26 mouse cellular contexts compared by ENCODE assay signal in genomic region chr1:58710043-58710442, GRCm38 (mm10). TPM values are rescaled to one million over a fixed set of nuclear protein-coding genes. Genes with fewer than 3 reads are reported as not detected.
A peak's percentile ranks its signal among the peaks of the same experiment; 100 is the strongest.
DNase-seq lines count a peak whose midpoint lies in the region; ATAC-seq and TF ChIP-seq lines count a peak whose summit lies in the region.
"Not testable (repeated sequence)": the region's sequence is repeated elsewhere in the genome, so short reads cannot be mapped to it uniquely, and the experiment has no call there.
"Had no signal": no experiment of that assay in that cellular context is flagged by ENCODE, and none has a peak within 500 bp of the region (broad histone marks: within the 10 kb centered on the region; RNA-seq: fewer than 3 reads in every experiment).

No protein-coding gene starts in this region.

- WGBS in embryonic facial prominence, embryonic 15.5 days = 95% methylated on average over 1 of the region's 1 CpGs
- WGBS in heart, adult 2 months = 91% methylated on average over 1 of the region's 1 CpGs
- WGBS in heart, postnatal 0 days = 87% methylated on average over 1 of the region's 1 CpGs
- WGBS in kidney, postnatal 0 days = 94% methylated on average over 1 of the region's 1 CpGs
- WGBS in liver, postnatal 0 days (ENCODE audit: insufficient replicate concordance) = 93% methylated on average over 1 of the region's 1 CpGs
- WGBS in midbrain, postnatal 0 days = 96% methylated on average over 1 of the region's 1 CpGs

- H3K4me1 ChIP-seq in MEL (ENCODE audit: control insufficient read depth in 1 of 2, insufficient read depth in 2 of 2, low read length in 2 of 2); embryonic facial prominence, embryonic 15.5 days; heart, adult 2 months (ENCODE audit: control insufficient read depth, insufficient read depth, low read length); heart, postnatal 0 days (ENCODE audit: control insufficient read depth, insufficient read depth); kidney, postnatal 0 days (replicated peaks; ENCODE audit: insufficient read depth, low read length); liver, postnatal 0 days (ENCODE audit: insufficient read depth); midbrain, postnatal 0 days (ENCODE audit: insufficient read depth, low read length): not testable (repeated sequence)

- H3K9me3 ChIP-seq in MEL (replicated peaks; ENCODE audit: insufficient read depth, low read length); embryonic facial prominence, embryonic 15.5 days (replicated peaks); heart, postnatal 0 days (replicated peaks; ENCODE audit: control insufficient read depth, low read length); kidney, postnatal 0 days (replicated peaks; ENCODE audit: low read length); liver, postnatal 0 days (ENCODE audit: low read length); midbrain, postnatal 0 days (ENCODE audit: low read length): not testable (repeated sequence)

- not testable (repeated sequence) for H3K4me2 ChIP-seq in embryonic facial prominence, embryonic 15.5 days (replicated peaks); heart, postnatal 0 days (ENCODE audit: low read depth, low read length); kidney, postnatal 0 days (ENCODE audit: low read length); liver, postnatal 0 days (ENCODE audit: low read depth, low read length); midbrain, postnatal 0 days (ENCODE audit: low read depth, low read length, poor library complexity, severe bottlenecking)

- TF ChIP-seq RAD21 in MEL (IDR thresholded peaks at IDR 0.05; ENCODE audit: low read depth, low read length) = not testable (repeated sequence)

- H3K27me3 ChIP-seq in MEL (ENCODE audit: control insufficient read depth in 1 of 2, insufficient read depth in 2 of 2, low read length in 2 of 2); embryonic facial prominence, embryonic 15.5 days; heart, adult 2 months (ENCODE audit: control insufficient read depth, insufficient read depth, low read length); heart, postnatal 0 days (ENCODE audit: control insufficient read depth, insufficient read depth, low read length); kidney, postnatal 0 days (ENCODE audit: insufficient read depth, low read length); liver, postnatal 0 days (ENCODE audit: insufficient read depth, low read length); midbrain, postnatal 0 days (ENCODE audit: insufficient read depth, low read length): not testable (repeated sequence)

- intact Hi-C loops in heart, adult 2 months (cut with DNase I) = loop anchor here (5.0 kb wide), 2 partner anchors 123 to 262 kb away; partner anchors contain the start of genes Fam126b, Ndufb3, Stradb and Trak2

- not testable (repeated sequence) for DNase-seq in MEL (ENCODE audit: low read depth, low spot score); heart, adult 2 months; heart, postnatal 0 days (ENCODE audit: low spot score); kidney, postnatal 0 days (ENCODE audit: low spot score); liver, postnatal 0 days; midbrain, postnatal 0 days (ENCODE audit: low spot score)

- peak in 1 of 3 experiments; percentile 29; a peak in 1 of 6 replicates for TF ChIP-seq CTCF in MEL (IDR thresholded peaks at IDR 0.05 in 2 of 3, conservative IDR thresholded peaks at IDR 0.05 in 1 of 3; ENCODE audit: control insufficient read depth in 1 of 3, insufficient read depth in 1 of 3, low read depth in 2 of 3, low read length in 3 of 3, poor library complexity in 1 of 3, severe bottlenecking in 1 of 3)
- peak; percentile 34 for TF ChIP-seq CTCF in heart, adult 2 months (IDR thresholded peaks at IDR 0.05)
- TF ChIP-seq CTCF in heart, postnatal 0 days (IDR thresholded peaks at IDR 0.05; ENCODE audit: low read depth); liver, postnatal 0 days (IDR thresholded peaks at IDR 0.05; ENCODE audit: low read depth): not testable (repeated sequence)
- peak; percentile 24; the same call in 1 of the 2 replicates for TF ChIP-seq CTCF in kidney, postnatal 0 days (IDR thresholded peaks at IDR 0.05; ENCODE audit: low read depth)
- 0 out of 2 replicates have a peak, but pooled peaks have one; percentile 11 for TF ChIP-seq CTCF in midbrain, postnatal 0 days (IDR thresholded peaks at IDR 0.05)

- peaks cover 0 to 14% of the 10 kb centered on the region in 2 experiments; a peak in 3 of 4 replicates for H3K36me3 ChIP-seq in MEL (ENCODE audit: control insufficient read depth in 1 of 2, insufficient read depth in 2 of 2, low read length in 2 of 2)
- H3K36me3 ChIP-seq in embryonic facial prominence, embryonic 15.5 days; heart, postnatal 0 days (replicated peaks; ENCODE audit: control insufficient read depth, insufficient read depth, low read length); kidney, postnatal 0 days (ENCODE audit: insufficient read depth, low read length); liver, postnatal 0 days (replicated peaks; ENCODE audit: insufficient read depth, low read length); midbrain, postnatal 0 days (ENCODE audit: insufficient read depth, low read length): not testable (repeated sequence)
- peaks cover 16% of the 10 kb centered on the region for H3K36me3 ChIP-seq in heart, adult 2 months (ENCODE audit: control insufficient read depth, insufficient read depth, low read length)

- ATAC-seq in embryonic facial prominence, embryonic 15.5 days (ENCODE audit: insufficient number of reproducible peaks, low FRiP score, low TSS enrichment, low read depth); heart, postnatal 0 days (ENCODE audit: insufficient read depth, low read depth); kidney, postnatal 0 days (replicated peaks; ENCODE audit: low FRiP score, low read depth); liver, postnatal 0 days; midbrain, postnatal 0 days (ENCODE audit: low FRiP score): not testable (repeated sequence)

- peaks cover 22% of the 10 kb centered on the region for H3K79me2 ChIP-seq in MEL (ENCODE audit: control insufficient read depth, insufficient read depth, low read length, poor library complexity)
- not testable (repeated sequence) for H3K79me2 ChIP-seq in heart, adult 2 months (replicated peaks; ENCODE audit: control insufficient read depth, insufficient read depth, low read length)

- H3K4me3 ChIP-seq in MEL (ENCODE audit: control insufficient read depth in 1 of 2, insufficient read depth in 1 of 2, low read depth in 2 of 2, low read length in 2 of 2) = peak overlapping the region in 1 of 2 experiments; percentile 95; a peak in 1 of 4 replicates
- not testable (repeated sequence) for H3K4me3 ChIP-seq in embryonic facial prominence, embryonic 15.5 days (replicated peaks); heart, adult 2 months; heart, postnatal 0 days (ENCODE audit: low read depth, low read length); kidney, postnatal 0 days (replicated peaks; ENCODE audit: low read depth, low read length); liver, postnatal 0 days (ENCODE audit: low read depth, low read length); midbrain, postnatal 0 days (ENCODE audit: low read depth, low read length)

- TF ChIP-seq POLR2A in MEL (IDR thresholded peaks at IDR 0.05; ENCODE audit: control insufficient read depth in 1 of 2, insufficient read depth in 1 of 2, low read depth in 1 of 2, low read length in 2 of 2, poor library complexity in 1 of 2); heart, adult 2 months (IDR thresholded peaks at IDR 0.05; ENCODE audit: insufficient read depth, low read depth, low read length): not testable (repeated sequence)

- TF ChIP-seq EP300 in MEL (IDR thresholded peaks at IDR 0.05; ENCODE audit: low read depth in 1 of 2, low read length in 2 of 2); heart, adult 2 months (IDR thresholded peaks at IDR 0.05; ENCODE audit: insufficient read depth, low read depth, low read length); heart, postnatal 0 days (IDR thresholded peaks at IDR 0.05; ENCODE audit: low read depth); liver, postnatal 0 days (IDR thresholded peaks at IDR 0.05; ENCODE audit: low read depth): not testable (repeated sequence)

- H3K27ac ChIP-seq in MEL (ENCODE audit: control insufficient read depth, low read depth, low read length); midbrain, postnatal 0 days (ENCODE audit: low read depth, low read length): not testable (repeated sequence)
- 0 out of 2 replicates have a peak overlapping the region, but pooled peaks have one; percentile 99 for H3K27ac ChIP-seq in embryonic facial prominence, embryonic 15.5 days (replicated peaks)
- peak overlapping the region; percentile 96 for H3K27ac ChIP-seq in heart, adult 2 months
- peak overlapping the region; percentile 100; the same call in 1 of the 2 replicates for H3K27ac ChIP-seq in heart, postnatal 0 days (ENCODE audit: low read depth)
- H3K27ac ChIP-seq in kidney, postnatal 0 days = peak overlapping the region; percentile 100; the same call in 1 of the 2 replicates
- peak overlapping the region; percentile 60; the same call in 1 of the 2 replicates for H3K27ac ChIP-seq in liver, postnatal 0 days (ENCODE audit: low read depth)

- not testable (repeated sequence) for H3K9ac ChIP-seq in MEL (ENCODE audit: control insufficient read depth, low read depth, low read length, poor library complexity, severe bottlenecking); embryonic facial prominence, embryonic 15.5 days; heart, adult 2 months (ENCODE audit: low read depth, low read length); heart, postnatal 0 days (replicated peaks; ENCODE audit: low read depth, low read length); kidney, postnatal 0 days (ENCODE audit: low read depth, low read length); liver, postnatal 0 days (replicated peaks); midbrain, postnatal 0 days (replicated peaks; ENCODE audit: low read length, poor library complexity, severe bottlenecking)

RNA-seq across cellular contexts. Expression of gene Cflar, which starts 1.3 kb away (rescaled TPM):
- total RNA-seq in MEL (2012; rRNA removed) = 12.6 and 13.1 TPM in 2 replicates
- polyA plus RNA-seq in MEL (2012; ENCODE audit: insufficient read depth in 1 of 2, insufficient read length in 2 of 2, low read depth in 1 of 2, low replicate concordance in 2 of 2, missing spikeins in 1 of 2) = 10 to 100 TPM in 1 of 2 experiments, not detected in 1; 13.2 TPM
- polyA plus RNA-seq in embryonic facial prominence, embryonic 15.5 days (2015; fragmentation: Nextera tagmentation; extraction: Ambion mirVana) = 38.5 and 39.2 TPM in 2 replicates
- total RNA-seq in heart, adult 2 months (2021) = 10 to 100 TPM; 50.2 to 63.0 TPM
- 21.7 and 39.1 TPM in 2 replicates for polyA plus RNA-seq in heart, adult 2 months (2012; rRNA removed)
- 44.4 and 102 TPM in 2 replicates for total RNA-seq in heart, postnatal 0 days (2014; rRNA removed; ENCODE audit: low replicate concordance)
- 49.8 and 53.6 TPM in 2 replicates for polyA plus RNA-seq in heart, postnatal 0 days (2015; fragmentation: Nextera tagmentation; extraction: Ambion mirVana)
- 62.1 and 66.4 TPM in 2 replicates for polyA plus RNA-seq in kidney, postnatal 0 days (2015; fragmentation: Nextera tagmentation; extraction: Ambion mirVana)
- polyA plus RNA-seq in liver, postnatal 0 days (2015; fragmentation: Nextera tagmentation; extraction: Ambion mirVana) = 29.6 and 30.2 TPM in 2 replicates
- total RNA-seq in midbrain, postnatal 0 days (2014; rRNA removed) = 15.3 and 17.4 TPM in 2 replicates
- polyA plus RNA-seq in midbrain, postnatal 0 days (2015; fragmentation: Nextera tagmentation; extraction: Ambion mirVana) = 15.8 and 16.7 TPM in 2 replicates

RNA-seq across cellular contexts. Expression of gene Als2cr12, which starts 14.3 kb away (rescaled TPM):
- 0.10 TPM in 1 of 2 replicates, not detected in the other for total RNA-seq in MEL (2012; rRNA removed)
- not detected for polyA plus RNA-seq in MEL (2012; ENCODE audit: insufficient read depth in 1 of 2, insufficient read length in 2 of 2, low read depth in 1 of 2, low replicate concordance in 2 of 2, missing spikeins in 1 of 2)
- polyA plus RNA-seq in embryonic facial prominence, embryonic 15.5 days (2015; fragmentation: Nextera tagmentation; extraction: Ambion mirVana) = 0.17 and 0.68 TPM in 2 replicates
- total RNA-seq in heart, adult 2 months (2021) = not detected
- polyA plus RNA-seq in heart, adult 2 months (2012; rRNA removed) = 0.49 TPM in 1 of 2 replicates, not detected in the other
- total RNA-seq in heart, postnatal 0 days (2014; rRNA removed; ENCODE audit: low replicate concordance) = not detected in 2 replicates
- not detected in 2 replicates for polyA plus RNA-seq in heart, postnatal 0 days (2015; fragmentation: Nextera tagmentation; extraction: Ambion mirVana)
- polyA plus RNA-seq in kidney, postnatal 0 days (2015; fragmentation: Nextera tagmentation; extraction: Ambion mirVana) = 0.92 and 0.96 TPM in 2 replicates
- polyA plus RNA-seq in liver, postnatal 0 days (2015; fragmentation: Nextera tagmentation; extraction: Ambion mirVana) = not detected in 2 replicates
- not detected in 2 replicates for total RNA-seq in midbrain, postnatal 0 days (2014; rRNA removed)
- polyA plus RNA-seq in midbrain, postnatal 0 days (2015; fragmentation: Nextera tagmentation; extraction: Ambion mirVana) = 0.16 TPM in 1 of 2 replicates, not detected in the other
- total RNA-seq: gastrocnemius, adult 18-20 months; gastrocnemius, postnatal 14 days; heart, adult 18-20 months; heart, postnatal 14 days; heart, postnatal 4 days; hindbrain, postnatal 0 days had no signal
- polyA plus RNA-seq: adrenal gland, adult 2 months; cerebellum, adult 2 months; cortical plate, adult 2 months; embryonic facial prominence, embryonic 10.5 days; embryonic facial prominence, embryonic 13.5 days; forebrain, embryonic 10.5 days; forebrain, embryonic 13.5 days; forebrain, embryonic 16.5 days; heart, embryonic 11.5 days; heart, embryonic 14.5 days; hindbrain, embryonic 11.5 days; hindbrain, embryonic 14.5 days; intestine, embryonic 14.5 days had no signal
